8 mouse cellular contexts compared by ENCODE assay signal in the genomic region with DNA sequence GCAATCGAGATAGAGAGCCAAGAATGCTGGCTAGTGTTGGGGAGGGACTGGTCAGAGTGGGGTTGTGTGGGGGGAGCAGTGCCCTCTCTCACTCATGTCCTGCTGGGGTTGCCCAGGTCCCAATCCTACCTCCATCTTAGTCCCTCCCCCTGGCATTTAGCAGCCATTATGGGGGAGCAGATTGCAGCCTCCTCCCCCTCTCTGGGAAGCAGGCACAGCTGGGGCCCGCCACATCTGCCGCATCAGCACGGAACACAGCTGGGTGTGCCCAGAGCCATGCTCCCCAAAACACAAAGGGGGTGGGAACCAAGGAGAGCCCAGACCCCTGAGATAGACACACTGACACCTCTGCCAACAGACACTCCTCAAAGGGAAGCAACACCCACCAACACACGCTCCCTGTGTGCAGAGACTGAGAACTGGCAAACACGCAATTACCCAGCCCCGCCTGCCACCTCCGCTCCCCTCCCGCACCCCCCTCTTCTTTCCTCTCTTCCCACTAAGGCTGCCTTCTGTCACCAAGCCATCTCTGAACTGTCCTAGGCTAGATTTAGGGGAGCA. TPM values are rescaled to one million over a fixed set of nuclear protein-coding genes. Genes with fewer than 3 reads are reported as not detected.
A peak's percentile ranks its signal among the peaks of the same experiment; 100 is the strongest.
DNase-seq lines count a peak whose midpoint lies in the region; ATAC-seq lines count a peak whose summit lies in the region.

No protein-coding gene starts in this region.

- H3K9ac ChIP-seq in liver, embryonic 12.5 days: 0 out of 2 replicates have a peak overlapping the region, but pooled peaks have one; percentile 27
- peak overlapping the region; percentile 35; the same call in 1 of the 2 replicates for H3K9ac ChIP-seq in stomach, embryonic 16.5 days (ENCODE audit: low read length)

- H3K27me3 ChIP-seq in megakaryocyte, embryonic 14.5 days (replicated peaks): peaks cover 53% of the 10 kb centered on the region
- H3K27me3 ChIP-seq in liver, embryonic 12.5 days (replicated peaks): peaks cover 59% of the 10 kb centered on the region
- H3K27me3 ChIP-seq in stomach, embryonic 16.5 days (ENCODE audit: control insufficient read depth, insufficient read depth, low read length): peaks cover 35% of the 10 kb centered on the region

- H3K4me1 ChIP-seq in megakaryocyte, embryonic 14.5 days: peaks cover 65% of the 10 kb centered on the region
- H3K4me1 ChIP-seq in liver, embryonic 12.5 days: peaks cover 77% of the 10 kb centered on the region
- H3K4me1 ChIP-seq in stomach, embryonic 16.5 days (ENCODE audit: control insufficient read depth, insufficient read depth, low read length): peaks cover 42% of the 10 kb centered on the region

- H3K4me3 ChIP-seq in megakaryocyte, embryonic 14.5 days (replicated peaks): peak overlapping the region; percentile 89
- peak overlapping the region; percentile 37; the same call in 1 of the 2 replicates for H3K4me3 ChIP-seq in liver, embryonic 12.5 days
- H3K4me3 ChIP-seq in stomach, embryonic 16.5 days (replicated peaks; ENCODE audit: low read length): no peak overlapping the region

- ATAC-seq in megakaryocyte, adult 5-6 weeks (ENCODE audit: poor library complexity, severe bottlenecking): no peak
- ATAC-seq in liver, embryonic 12.5 days: peak; percentile 54
- no peak for ATAC-seq in stomach, embryonic 16.5 days (ENCODE audit: insufficient read depth, low FRiP score)
- no peak for ATAC-seq in erythroid progenitor cell, adult 5-6 weeks (replicated peaks; ENCODE audit: low FRiP score, poor library complexity, severe bottlenecking)

- 10% methylated on average over 9 of the region's 9 CpGs for WGBS in liver, embryonic 12.5 days (ENCODE audit: insufficient replicate concordance)
- WGBS in stomach, embryonic 16.5 days: 19% methylated on average over 9 of the region's 9 CpGs

- DNase-seq in cerebellum, adult 18-20 months: peak; percentile 51 to 57
- DNase-seq in cerebellum, postnatal 36 days: no peak
- no peak for DNase-seq in adrenal gland, postnatal 25 days

- H3K4me2 ChIP-seq in liver, embryonic 12.5 days: peak overlapping the region; percentile 74
- no peak overlapping the region for H3K4me2 ChIP-seq in stomach, embryonic 16.5 days (ENCODE audit: low read depth, low read length)

- H3K9me3 ChIP-seq in megakaryocyte, embryonic 14.5 days: no peaks in the 10 kb centered on the region
- H3K9me3 ChIP-seq in liver, embryonic 12.5 days (replicated peaks): no peaks in the 10 kb centered on the region
- H3K9me3 ChIP-seq in stomach, embryonic 16.5 days (replicated peaks; ENCODE audit: control insufficient read depth, low read length): no peaks in the 10 kb centered on the region

- H3K27ac ChIP-seq in liver, embryonic 12.5 days: peak overlapping the region; percentile 74
- H3K27ac ChIP-seq in stomach, embryonic 16.5 days (ENCODE audit: low read length): no peak overlapping the region

- peaks cover 37% of the 10 kb centered on the region for H3K36me3 ChIP-seq in megakaryocyte, embryonic 14.5 days (replicated peaks; ENCODE audit: low read length)
- peaks cover 17% of the 10 kb centered on the region for H3K36me3 ChIP-seq in liver, embryonic 12.5 days
- H3K36me3 ChIP-seq in stomach, embryonic 16.5 days (ENCODE audit: control insufficient read depth, insufficient read depth, low read length): no peaks in the 10 kb centered on the region

RNA-seq across cellular contexts. Expression of gene Asic4, which starts 5.0 kb away (rescaled TPM):
- 0.13 TPM in 1 of 2 replicates, not detected in the other for polyA plus RNA-seq in megakaryocyte, embryonic 14.5 days (2012; ENCODE audit: insufficient read depth, low replicate concordance)
- total RNA-seq in megakaryocyte, adult 5-6 weeks (2015): not detected in 2 replicates
- not detected in 2 replicates for total RNA-seq in megakaryocyte, adult 5-6 weeks (2017)
- 0.83 and 1.3 TPM in 2 replicates for polyA plus RNA-seq in liver, embryonic 12.5 days (2016; fragmentation: Nextera tagmentation; extraction: Ambion mirVana)
- polyA plus RNA-seq in stomach, embryonic 16.5 days (2015; fragmentation: Nextera tagmentation; extraction: Ambion mirVana): 1.3 and 1.4 TPM in 2 replicates
- 4.8 and 6.9 TPM in 2 replicates for total RNA-seq in adrenal gland, postnatal 25 days (2021)
- not detected in 2 replicates for total RNA-seq in erythroid progenitor cell, adult 5-6 weeks (2015; ENCODE audit: low replicate concordance)
- total RNA-seq in erythroid progenitor cell, adult 5-6 weeks (2017; ENCODE audit: low replicate concordance): not detected in 2 replicates

RNA-seq across cellular contexts. Expression of gene Gmppa, which starts 9.5 kb away (rescaled TPM):
- polyA plus RNA-seq in megakaryocyte, embryonic 14.5 days (2012; ENCODE audit: insufficient read depth, low replicate concordance): 234 and 693 TPM in 2 replicates
- 71.8 and 79.4 TPM in 2 replicates for total RNA-seq in megakaryocyte, adult 5-6 weeks (2015)
- total RNA-seq in megakaryocyte, adult 5-6 weeks (2017): 56.5 and 58.9 TPM in 2 replicates
- polyA plus RNA-seq in liver, embryonic 12.5 days (2016; fragmentation: Nextera tagmentation; extraction: Ambion mirVana): 44.0 and 47.9 TPM in 2 replicates
- 104 and 127 TPM in 2 replicates for polyA plus RNA-seq in stomach, embryonic 16.5 days (2015; fragmentation: Nextera tagmentation; extraction: Ambion mirVana)
- total RNA-seq in adrenal gland, postnatal 25 days (2021): 78.5 and 82.3 TPM in 2 replicates
- total RNA-seq in erythroid progenitor cell, adult 5-6 weeks (2015; ENCODE audit: low replicate concordance): 17.6 and 23.1 TPM in 2 replicates
- 3.6 and 10.8 TPM in 2 replicates for total RNA-seq in erythroid progenitor cell, adult 5-6 weeks (2017; ENCODE audit: low replicate concordance)

RNA-seq across cellular contexts. Expression of gene Chpf, which starts 33.9 kb away (rescaled TPM):
- 9.2 and 30.3 TPM in 2 replicates for polyA plus RNA-seq in megakaryocyte, embryonic 14.5 days (2012; ENCODE audit: insufficient read depth, low replicate concordance)
- 0.50 and 0.69 TPM in 2 replicates for total RNA-seq in megakaryocyte, adult 5-6 weeks (2015)
- total RNA-seq in megakaryocyte, adult 5-6 weeks (2017): 0.37 and 0.41 TPM in 2 replicates
- polyA plus RNA-seq in liver, embryonic 12.5 days (2016; fragmentation: Nextera tagmentation; extraction: Ambion mirVana): 13.0 and 14.5 TPM in 2 replicates
- polyA plus RNA-seq in stomach, embryonic 16.5 days (2015; fragmentation: Nextera tagmentation; extraction: Ambion mirVana): 28.0 and 28.1 TPM in 2 replicates
- total RNA-seq in adrenal gland, postnatal 25 days (2021): 46.9 and 50.1 TPM in 2 replicates
- not detected in 2 replicates for total RNA-seq in erythroid progenitor cell, adult 5-6 weeks (2015; ENCODE audit: low replicate concordance)
- total RNA-seq in erythroid progenitor cell, adult 5-6 weeks (2017; ENCODE audit: low replicate concordance): 0.77 TPM in 1 of 2 replicates, not detected in the other

RNA-seq across cellular contexts. Expression of gene Tmem198, which starts 34.1 kb away (rescaled TPM):
- 1.7 TPM in 1 of 2 replicates, not detected in the other for polyA plus RNA-seq in megakaryocyte, embryonic 14.5 days (2012; ENCODE audit: insufficient read depth, low replicate concordance)
- total RNA-seq in megakaryocyte, adult 5-6 weeks (2015): 0.11 TPM in 1 of 2 replicates, not detected in the other
- 0.15 TPM in 1 of 2 replicates, not detected in the other for total RNA-seq in megakaryocyte, adult 5-6 weeks (2017)
- polyA plus RNA-seq in liver, embryonic 12.5 days (2016; fragmentation: Nextera tagmentation; extraction: Ambion mirVana): 0.18 and 0.20 TPM in 2 replicates
- 1.6 and 2.1 TPM in 2 replicates for polyA plus RNA-seq in stomach, embryonic 16.5 days (2015; fragmentation: Nextera tagmentation; extraction: Ambion mirVana)
- 2.8 and 4.1 TPM in 2 replicates for total RNA-seq in adrenal gland, postnatal 25 days (2021)
- total RNA-seq in erythroid progenitor cell, adult 5-6 weeks (2015; ENCODE audit: low replicate concordance): not detected in 2 replicates
- total RNA-seq in erythroid progenitor cell, adult 5-6 weeks (2017; ENCODE audit: low replicate concordance): not detected in 2 replicates

Comparison
In these comparisons a context has a peak if more than half of its experiments do, and no peak if none do; other contexts are left out.
1. DNase-seq: peak in cerebellum, adult 18-20 months (2 of 2); none in cerebellum, postnatal 36 days (0 of 2) and adrenal gland, postnatal 25 days (single experiment).
2. RNA of gene Chpf, which starts 33.9 kb away (total RNA-seq): 46.9 to 50.1 TPM in adrenal gland, postnatal 25 days; 0.37 to 0.69 TPM in megakaryocyte, adult 5-6 weeks and 0.77 TPM in erythroid progenitor cell, adult 5-6 weeks; every median in the first group is over 10 times any median in the second.